Mouse (Mus musculus): ENCODE data around the gene Slc6a1.

Slc6a1 gene

DNA sequence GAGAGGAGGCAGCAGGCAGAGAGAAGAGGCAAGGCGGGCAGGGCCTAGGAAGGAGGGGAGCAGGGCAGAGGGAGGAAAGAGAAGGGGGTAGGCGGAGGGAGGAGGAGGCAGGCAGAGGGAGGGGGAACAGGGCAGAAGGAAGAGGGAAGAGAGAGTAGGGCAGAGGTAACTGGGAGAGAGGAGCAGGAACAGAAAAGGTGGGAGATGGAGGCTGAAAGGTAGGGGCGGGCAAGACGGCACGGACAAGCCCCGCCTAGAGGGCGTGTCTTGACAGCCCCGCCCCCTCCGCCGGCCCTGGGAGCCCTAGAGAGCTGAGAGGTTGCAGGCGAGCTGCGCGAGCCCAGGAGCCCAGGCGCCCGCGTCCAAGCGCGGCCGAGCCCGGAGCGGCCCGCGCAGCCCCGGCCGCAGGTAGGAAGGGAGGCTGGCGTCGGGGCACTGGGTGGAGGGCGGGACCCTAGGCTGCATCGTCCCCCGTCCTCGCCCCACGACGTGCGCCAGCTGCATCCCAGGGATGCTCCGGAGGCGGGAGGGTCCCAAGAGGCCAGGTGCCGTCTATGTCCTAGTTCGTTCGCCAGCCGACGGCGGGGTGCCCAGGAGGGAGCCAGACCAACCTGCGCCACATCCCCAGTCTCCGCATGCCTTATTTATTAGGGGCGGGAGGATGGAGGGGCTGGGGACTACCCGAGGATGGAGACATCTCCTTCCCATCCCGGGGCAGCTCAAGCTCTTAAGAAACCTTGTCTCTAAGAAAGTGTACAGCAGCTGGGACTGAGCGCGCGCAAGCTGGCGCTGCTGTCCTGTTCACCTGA is at the start of gene Slc6a1:
TSS of gene Slc6a1 (plus strand) at position 167 of the 809 bp plus-strand sequence.
- no peak for DNase-seq (ENCODE audit: low read depth)

GRCm38 (mm10) chr6:114238892-114239644 is 43.4 kb upstream of the Slc6a1 start:
- no peak for DNase-seq (ENCODE audit: low read depth)

- DNase-seq (ENCODE audit: low read depth) = no peak
These were observed 36.8 kb upstream of the Slc6a1 start for GRCm38 (mm10) chr6:114245665-114246064.

GRCm38 (mm10) chr6:114250311-114250710 is 32.1 kb upstream of the Slc6a1 start:
- DNase-seq (ENCODE audit: low read depth) = peak; percentile 70

- DNase-seq (ENCODE audit: low read depth) = no peak
These were observed 27.5 kb upstream of the Slc6a1 start for GRCm38 (mm10) chr6:114254927-114255326.

- DNase-seq (ENCODE audit: low read depth) = no peak
These were observed 24.6 kb upstream of the Slc6a1 start for GRCm38 (mm10) chr6:114257762-114258361.

DNA sequence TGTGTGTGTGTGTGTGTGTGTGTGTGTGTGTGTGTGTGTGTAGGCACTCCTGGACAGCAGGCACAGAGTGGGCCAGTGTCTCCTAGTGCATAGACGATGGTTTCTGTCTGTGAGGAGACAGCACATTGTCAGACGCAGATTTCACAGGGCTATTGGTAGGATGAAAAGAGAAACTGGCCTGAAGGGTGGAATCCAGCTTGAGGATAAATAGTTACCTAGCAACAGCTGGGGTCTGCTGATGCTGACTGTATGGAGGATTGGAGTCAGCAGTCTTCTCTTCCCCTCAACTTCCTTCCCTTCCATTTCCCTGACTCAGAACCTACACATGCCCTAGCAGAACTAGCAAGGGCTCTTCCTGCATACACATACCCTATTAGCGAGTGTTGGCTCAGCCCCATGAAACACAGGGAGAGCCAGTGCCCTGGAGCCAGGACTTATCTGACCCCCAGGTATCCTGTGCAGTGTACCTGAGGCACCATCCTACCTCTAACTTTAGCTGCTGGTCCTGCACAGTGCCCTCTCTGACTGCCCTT is 23.7 kb upstream of the Slc6a1 start:
- no peak for DNase-seq (ENCODE audit: low read depth)

GRCm38 (mm10) chr6:114261609-114262008 is 20.8 kb upstream of the Slc6a1 start:
- no peak for DNase-seq (ENCODE audit: low read depth)

DNA sequence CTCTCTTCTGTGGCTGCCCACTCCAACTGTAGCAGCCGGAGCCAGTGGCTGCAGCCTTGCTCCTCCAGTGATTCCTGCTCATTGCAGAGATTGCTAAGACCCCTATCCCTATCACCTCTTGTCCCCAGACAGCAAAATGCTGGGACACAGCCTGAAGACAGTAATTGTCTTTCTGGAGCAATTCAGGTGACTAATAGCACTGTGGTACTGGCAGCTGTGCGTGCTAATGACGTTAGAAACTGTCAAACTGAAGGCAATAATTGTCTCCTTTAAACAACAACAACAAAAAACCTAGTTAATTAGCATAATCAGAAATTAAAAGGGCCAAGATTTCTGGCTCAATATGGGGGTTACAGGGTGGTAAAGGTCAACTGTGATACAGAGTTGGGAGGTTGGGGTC is 18.4 kb upstream of the Slc6a1 start:
- DNase-seq (ENCODE audit: low read depth) = no peak

- no peak for DNase-seq (ENCODE audit: low read depth)
These were observed 18.0 kb upstream of the Slc6a1 start for GRCm38 (mm10) chr6:114264426-114264825.

DNA sequence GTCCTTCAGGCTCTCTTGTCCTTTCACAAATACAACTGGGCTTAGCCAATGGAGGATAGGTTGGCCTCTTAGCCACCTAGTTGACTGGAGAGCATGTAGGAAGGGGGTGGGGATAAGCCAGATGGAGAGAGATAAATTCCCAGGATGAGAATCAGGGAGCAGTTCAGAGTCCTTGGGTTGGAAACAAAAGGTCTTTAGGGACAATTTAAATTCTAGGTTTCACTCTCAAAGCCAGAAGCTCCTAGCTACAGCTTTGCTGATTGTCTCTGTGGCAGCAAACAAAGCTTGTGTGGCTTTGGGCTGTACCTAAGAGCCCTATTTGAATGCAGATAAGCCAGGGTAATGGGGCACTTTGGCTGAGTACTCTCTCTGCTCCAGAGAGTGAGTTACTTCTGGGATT is 16.2 kb upstream of the Slc6a1 start:
- no peak for DNase-seq (ENCODE audit: low read depth)

- no peak for DNase-seq (ENCODE audit: low read depth)
These were observed 14.5 kb upstream of the Slc6a1 start for GRCm38 (mm10) chr6:114267979-114268378.

DNA sequence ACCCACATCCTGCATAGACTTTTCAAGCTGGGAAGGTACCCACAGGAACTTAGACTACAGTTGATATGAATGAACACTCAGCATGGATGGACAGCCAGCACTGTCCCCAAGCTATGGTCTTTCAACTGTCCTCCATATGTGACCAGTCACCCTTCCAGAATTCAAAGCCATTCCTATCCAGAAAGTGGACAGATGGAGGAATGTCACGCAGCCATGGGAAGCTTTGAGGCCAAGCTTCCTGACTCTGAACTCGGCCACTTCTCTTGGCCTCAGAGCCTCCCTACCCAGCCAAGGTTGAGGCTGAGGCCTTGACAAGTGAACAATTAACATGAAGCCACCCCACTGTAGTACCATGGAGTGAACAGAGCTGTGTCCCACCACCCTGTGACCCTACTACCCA is 12.8 kb upstream of the Slc6a1 start:
- DNase-seq (ENCODE audit: low read depth) = no peak

DNA sequence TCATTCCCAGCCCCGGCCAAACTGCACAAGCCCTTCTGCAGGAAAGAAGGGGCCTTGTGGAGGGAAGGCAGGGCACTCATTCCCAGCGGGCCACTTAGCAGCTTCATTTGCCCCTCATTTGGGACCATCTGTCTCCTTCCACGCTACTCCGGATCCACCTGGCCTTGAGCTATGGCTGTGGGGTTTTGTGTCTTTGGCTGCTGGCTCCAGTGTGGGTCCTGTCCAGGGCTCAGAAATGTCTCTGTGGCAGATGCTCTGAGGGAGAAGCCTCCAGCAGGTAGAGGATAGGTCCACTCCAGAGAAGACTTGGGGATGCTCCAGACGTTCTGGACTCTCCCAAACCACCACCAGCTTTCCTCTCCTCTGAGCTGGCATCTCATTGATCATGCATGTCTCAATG is 11.6 kb upstream of the Slc6a1 start:
- no peak for DNase-seq (ENCODE audit: low read depth)

DNA sequence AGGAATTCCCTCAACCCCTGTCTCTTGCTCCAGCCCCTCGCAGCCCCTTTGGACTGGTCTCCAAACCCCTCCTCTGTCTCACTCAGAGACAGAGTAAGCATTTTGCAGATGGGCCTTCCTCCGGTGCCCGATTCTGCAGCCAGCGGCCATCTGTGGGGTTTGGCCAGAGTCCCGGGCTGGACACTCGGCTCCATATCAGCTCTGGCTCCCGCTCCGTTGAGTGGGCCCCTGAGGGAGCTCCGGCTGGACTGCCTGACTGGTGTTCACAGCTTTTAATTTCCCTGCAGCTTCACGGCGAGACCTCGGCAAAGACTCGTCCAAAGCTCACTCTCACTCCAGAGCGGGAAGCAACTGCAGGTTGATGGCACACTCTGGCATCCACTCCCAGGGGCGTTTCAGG is 10.2 kb upstream of the Slc6a1 start:
- no peak for DNase-seq (ENCODE audit: low read depth)

- DNase-seq (ENCODE audit: low read depth) = no peak
These were observed 8.3 kb upstream of the Slc6a1 start for GRCm38 (mm10) chr6:114273997-114274728.

DNA sequence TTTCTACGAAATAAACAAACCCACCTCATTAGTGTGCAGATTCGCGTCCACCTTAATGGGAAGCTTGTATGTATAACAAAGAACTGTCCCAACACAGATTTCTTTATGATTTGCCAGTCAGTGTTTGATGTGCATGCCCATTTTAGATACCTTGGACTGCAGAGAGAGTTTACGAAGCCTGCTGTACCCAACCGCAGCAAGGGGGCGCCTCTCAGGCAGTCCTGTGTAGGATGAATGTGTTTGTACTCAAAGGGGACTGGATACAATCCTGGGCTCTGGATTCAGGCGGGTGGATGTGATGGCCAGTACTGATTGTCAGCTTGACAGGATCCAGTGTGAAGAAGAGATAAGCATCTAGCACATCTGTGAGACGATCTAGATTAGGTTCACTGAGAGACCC is 6.6 kb upstream of the Slc6a1 start:
- no peak for DNase-seq (ENCODE audit: low read depth)

DNA sequence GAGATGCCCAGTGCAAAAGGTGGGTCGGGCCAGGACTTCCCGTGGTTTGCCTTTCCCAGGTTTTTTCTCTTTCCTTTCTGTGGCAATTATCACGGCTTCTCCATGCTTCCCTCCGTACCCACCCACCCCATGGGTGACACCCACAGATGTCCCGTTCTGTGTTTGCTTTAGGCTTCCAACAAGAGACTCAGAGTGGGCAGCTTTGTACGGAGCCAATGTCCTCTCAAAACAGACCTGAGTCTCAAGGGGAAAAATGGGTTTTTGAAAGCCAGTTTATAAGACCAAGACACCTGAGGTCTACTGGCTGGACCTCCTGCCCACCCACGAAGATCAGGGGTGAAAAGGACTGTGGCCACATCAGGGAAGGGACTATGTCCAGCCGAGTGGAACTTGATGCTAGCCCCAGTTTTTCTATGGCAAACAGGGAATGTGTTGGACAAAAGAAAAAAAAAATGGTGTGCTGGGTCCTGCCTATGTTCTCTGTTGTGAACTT is 889 bp downstream of the Slc6a1 start:
- no peak for DNase-seq (ENCODE audit: low read depth)

DNA sequence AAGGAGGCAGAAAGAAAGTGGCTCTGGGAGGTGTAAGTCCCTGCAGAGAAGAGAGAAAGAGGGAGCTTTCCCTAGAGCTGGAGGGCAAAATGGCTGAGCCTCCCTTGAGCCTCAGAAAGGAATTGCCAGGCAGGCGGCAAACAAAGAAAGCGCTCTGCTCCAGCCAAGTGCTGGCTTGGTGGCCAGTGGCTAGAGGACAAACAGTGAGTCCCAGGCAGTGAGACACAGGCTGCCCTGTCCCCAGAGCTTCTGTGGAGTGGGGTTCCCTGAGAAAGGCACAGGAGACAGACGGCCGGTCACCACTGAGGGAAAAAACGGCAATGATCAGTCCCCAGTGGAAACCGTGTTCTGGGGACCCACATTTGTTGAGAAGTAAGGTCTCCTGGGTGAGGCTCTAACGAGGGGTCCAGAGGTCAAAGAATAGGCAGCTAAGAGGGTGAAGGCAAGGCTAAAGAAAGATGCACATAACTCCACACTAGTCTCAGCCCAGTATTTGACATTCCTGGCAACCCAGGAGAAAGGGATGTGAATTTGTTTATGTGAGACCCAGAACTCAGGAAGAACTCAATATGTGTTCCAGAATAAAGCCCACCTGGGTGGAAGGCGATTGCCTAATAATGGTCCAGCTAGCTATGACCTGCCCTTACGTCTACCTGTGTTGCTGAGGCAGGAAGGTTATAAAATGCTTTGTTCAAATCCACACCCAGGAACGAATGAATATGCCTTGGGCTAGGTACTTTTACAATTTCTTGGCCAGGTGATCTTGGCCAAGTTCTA is 1.7 kb downstream of the Slc6a1 start:
- no peak for DNase-seq (ENCODE audit: low read depth)

GRCm38 (mm10) chr6:114285424-114285823 is 3.0 kb downstream of the Slc6a1 start:
- DNase-seq (ENCODE audit: low read depth) = no peak

DNA sequence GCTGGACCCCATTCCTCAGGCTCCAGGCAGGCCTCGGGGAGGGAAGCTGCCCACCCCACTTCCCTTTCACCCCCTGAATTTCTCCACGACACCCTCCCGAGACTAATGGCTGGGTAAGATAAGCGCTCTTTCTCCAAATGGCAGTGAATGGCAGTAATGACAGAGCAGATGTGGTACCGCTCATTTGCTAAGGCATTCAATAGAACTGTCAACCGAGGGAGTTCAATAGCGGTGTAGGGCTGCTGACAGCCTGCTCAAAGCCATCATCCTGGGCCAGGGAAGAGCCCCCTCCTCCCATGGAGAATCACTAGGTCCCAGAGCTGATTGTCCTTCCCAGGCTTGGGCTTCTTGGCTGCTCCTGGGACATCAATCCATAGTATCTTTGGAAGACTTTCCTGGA is 6.7 kb downstream of the Slc6a1 start:
- DNase-seq (ENCODE audit: low read depth) = no peak
